Mouse (Mus musculus): ENCODE results near the gene Cnih1.
"Not testable (repeated sequence)": the region's sequence is repeated elsewhere in the genome, so short reads cannot be mapped to it uniquely, and the experiment has no call there.

DNA sequence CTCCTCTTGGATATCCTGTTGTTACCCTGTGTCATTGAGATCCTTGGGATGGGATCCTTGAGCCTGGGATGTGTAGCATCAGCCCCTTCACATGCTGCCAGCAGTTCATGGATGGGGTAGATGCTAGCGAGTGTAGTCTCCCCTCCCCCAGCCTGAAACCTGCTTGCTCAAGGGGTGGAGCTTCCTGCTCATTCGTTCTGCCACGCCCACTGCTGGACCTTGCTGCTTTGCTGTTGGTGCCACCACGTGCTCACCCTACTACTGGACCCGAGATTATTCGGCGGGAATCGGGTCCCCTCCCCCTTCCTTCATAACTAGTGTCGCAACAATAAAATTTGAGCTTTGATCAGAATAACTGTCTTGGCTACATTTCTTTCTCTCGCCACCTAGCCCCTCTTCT is 33.8 kb downstream of the Cnih1 start:
- TF ChIP-seq CTCF (IDR thresholded peaks at IDR 0.05; ENCODE audit: control insufficient read depth, insufficient read depth, insufficient read length); MYOG (IDR thresholded peaks at IDR 0.05; ENCODE audit: control insufficient read depth, extremely low read depth, insufficient read length); FOSL1 (IDR thresholded peaks at IDR 0.05; ENCODE audit: insufficient read depth, low read length, poor library complexity, severe bottlenecking): not testable (repeated sequence)
